Mouse (Mus musculus) monocyte, adult 2 months (primary cell): ENCODE data around the gene Clcn5.

Source experiments
- DNase-seq, 2 experiments: peaks; one replicate each; pipeline ENCODE4 v3.0.0; 2022; ENCODE audit warnings: low spot score in 2 of 2, low read depth in 1 of 2

Clcn5 gene

GRCm38 (mm10) chrX:7197833-7198232 is 121.3 kb downstream of the Clcn5 start:
- DNase-seq: no peak

DNA sequence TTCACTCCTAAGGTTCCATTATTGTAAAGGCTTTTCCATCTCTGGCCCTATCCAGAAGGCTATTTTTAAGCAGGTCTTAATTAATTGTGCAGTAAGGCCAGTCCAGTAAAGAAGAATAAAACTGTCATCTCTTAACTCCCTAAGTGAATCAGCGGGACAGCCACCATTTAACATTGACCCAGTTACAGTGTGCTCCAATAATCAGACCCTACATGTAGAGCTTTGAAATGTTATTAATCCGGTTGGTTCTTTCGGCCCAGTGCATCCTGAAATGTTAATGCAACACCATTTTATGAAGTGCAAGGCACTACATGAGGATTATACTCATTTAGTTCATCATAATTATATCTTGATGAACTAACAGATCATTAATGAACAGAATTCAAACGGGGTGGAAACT is 128.3 kb downstream of the Clcn5 start:
- no peak for DNase-seq

GRCm38 (mm10) chrX:7188311-7188807 is 130.8 kb downstream of the Clcn5 start:
- no peak for DNase-seq

GRCm38 (mm10) chrX:7187455-7188310 is 131.5 kb downstream of the Clcn5 start:
- DNase-seq: no peak

DNA sequence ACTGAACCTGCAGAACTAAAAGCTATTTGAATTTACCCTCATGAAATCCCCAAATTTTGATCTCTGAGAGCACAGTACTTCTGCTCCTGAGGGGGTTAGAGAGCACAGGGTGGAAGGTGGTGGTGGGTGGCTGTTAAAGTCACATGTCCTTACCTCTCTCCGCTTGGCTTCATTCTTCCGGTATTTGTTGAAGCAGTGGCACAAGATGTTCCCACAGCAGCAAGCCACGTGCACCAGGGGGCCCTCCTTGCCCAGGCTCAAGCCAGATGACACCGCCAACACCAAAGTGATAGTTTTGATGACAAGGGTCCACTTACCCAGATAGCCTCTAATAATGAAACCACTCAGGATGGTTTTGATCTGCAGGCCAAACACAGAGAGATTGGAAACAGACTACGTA is 149.0 kb downstream of the Clcn5 start:
- DNase-seq: no peak

DNA sequence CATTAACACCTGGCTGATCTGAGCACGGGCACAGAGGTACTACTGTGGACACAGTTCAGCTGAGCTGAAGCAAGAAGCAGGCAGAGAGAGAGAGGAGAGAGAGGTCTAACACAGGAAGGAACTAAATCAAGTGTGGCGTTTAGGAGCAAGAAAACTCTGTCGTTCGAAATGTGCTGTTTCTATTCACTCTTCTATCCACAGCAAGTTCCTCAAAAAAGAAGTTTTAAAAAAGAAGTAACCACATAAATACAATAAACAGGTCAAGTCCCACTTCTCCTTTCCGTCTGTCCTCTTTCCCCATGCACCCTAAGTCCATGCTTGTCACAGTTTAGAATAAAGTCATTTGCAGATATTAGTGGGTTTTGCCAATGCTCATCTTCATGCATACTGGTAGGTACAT is 150.4 kb downstream of the Clcn5 start:
- DNase-seq: no peak

DNA sequence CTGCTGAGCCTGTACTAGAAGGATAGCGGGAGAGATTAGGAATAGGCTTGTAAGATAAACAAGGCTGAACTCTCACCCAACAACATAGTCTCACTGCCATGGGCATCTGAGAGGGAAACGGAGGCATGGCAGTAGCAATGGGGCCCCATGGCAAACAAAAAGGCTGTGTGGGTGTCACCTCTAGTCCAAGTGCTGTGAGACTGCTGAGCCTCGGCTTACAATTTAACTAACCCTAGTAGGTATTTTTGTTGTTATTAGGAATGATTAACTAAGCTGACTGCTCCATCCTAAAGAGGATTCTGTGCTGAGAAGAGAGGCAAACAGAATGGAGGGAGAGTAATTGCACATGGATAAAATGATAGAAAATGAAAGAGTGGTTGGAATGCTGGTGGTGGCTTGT is 161.2 kb downstream of the Clcn5 start:
- DNase-seq: no peak

GRCm38 (mm10) chrX:7156026-7156732 is 163.0 kb downstream of the Clcn5 start:
- DNase-seq: no peak

- no peak for DNase-seq
Measured at GRCm38 (mm10) chrX:7150129-7150528, 169.0 kb downstream of the Clcn5 start.

- DNase-seq: no peak
Measured at GRCm38 (mm10) chrX:7146156-7146555, 173.0 kb downstream of the Clcn5 start.

GRCm38 (mm10) chrX:7121618-7122280 is 197.4 kb downstream of the Clcn5 start:
- DNase-seq: no peak

- DNase-seq: no peak
Measured at GRCm38 (mm10) chrX:7114885-7115284, 204.3 kb downstream of the Clcn5 start.
